ENCODE assay signal across 23 mouse cellular contexts in genomic region chr6:17262786-17263185, GRCm38 (mm10).
"Had no signal": no experiment of that assay in that cellular context is flagged by ENCODE, and none has a peak within 500 bp of the region (broad histone marks: within the 10 kb centered on the region; RNA-seq: fewer than 3 reads in every experiment).

No protein-coding gene starts in this region.

- ATAC-seq: hindbrain, postnatal 0 days; intestine, embryonic 16.5 days had no signal

- H3K4me1 ChIP-seq: heart, embryonic 10.5 days; heart, embryonic 12.5 days; hindbrain, embryonic 13.5 days; hindbrain, embryonic 15.5 days; limb, embryonic 13.5 days had no signal

- H3K27me3 ChIP-seq: heart, embryonic 12.5 days; hindbrain, embryonic 13.5 days; hindbrain, embryonic 15.5 days; kidney, embryonic 15.5 days; limb, embryonic 13.5 days; limb, embryonic 15.5 days had no signal

- DNase-seq: gastrocnemius, postnatal 14 days; gastrocnemius, postnatal 36 days; heart, adult 18-20 months; heart, postnatal 10 days; heart, postnatal 36 days; kidney, adult 11 months; kidney, adult 2 months; kidney, adult 9 months; kidney, postnatal 14 days; kidney, postnatal 36 days; layer of hippocampus, adult 9-11 months; layer of hippocampus, postnatal 36 days; left cerebral cortex, postnatal 4 days had no signal

- H3K4me3 ChIP-seq: heart, embryonic 10.5 days; heart, embryonic 12.5 days; hindbrain, embryonic 13.5 days; hindbrain, embryonic 15.5 days; kidney, embryonic 15.5 days; limb, embryonic 13.5 days; limb, embryonic 15.5 days had no signal

- H3K9me3 ChIP-seq: heart, embryonic 10.5 days; heart, embryonic 12.5 days; hindbrain, embryonic 13.5 days; hindbrain, embryonic 15.5 days; kidney, embryonic 15.5 days; limb, embryonic 13.5 days; limb, embryonic 15.5 days had no signal

- H3K36me3 ChIP-seq: heart, embryonic 10.5 days; heart, embryonic 12.5 days; hindbrain, embryonic 13.5 days; hindbrain, embryonic 15.5 days; kidney, embryonic 15.5 days; limb, embryonic 13.5 days; limb, embryonic 15.5 days had no signal

- H3K4me2 ChIP-seq: heart, embryonic 12.5 days; hindbrain, embryonic 13.5 days; hindbrain, embryonic 15.5 days; kidney, embryonic 15.5 days; limb, embryonic 13.5 days; limb, embryonic 15.5 days had no signal

- H3K9ac ChIP-seq: heart, embryonic 12.5 days; hindbrain, embryonic 13.5 days; hindbrain, embryonic 15.5 days; kidney, embryonic 15.5 days; limb, embryonic 13.5 days; limb, embryonic 15.5 days had no signal

- H3K27ac ChIP-seq: heart, embryonic 10.5 days; hindbrain, embryonic 13.5 days; hindbrain, embryonic 15.5 days; hindbrain, postnatal 0 days; kidney, embryonic 15.5 days; kidney, postnatal 0 days; limb, embryonic 13.5 days; limb, embryonic 15.5 days had no signal
